Mouse (Mus musculus): ENCODE data around the gene Hmcn2. TPM values are rescaled to one million over a fixed set of nuclear protein-coding genes. Genes with fewer than 3 reads are reported as not detected.

Gene Hmcn2
- polyA plus RNA-seq, 1 experiment, result 0.49 TPM

- H3K27ac ChIP-seq (ENCODE audit: insufficient read depth, low read length), result no peak overlapping the region
- no peaks in the 10 kb centered on the region for H3K4me1 ChIP-seq (ENCODE audit: control insufficient read depth, insufficient read depth, low read length)
- no peak overlapping the region for H3K4me3 ChIP-seq (ENCODE audit: insufficient read depth, low read length)
- TF ChIP-seq CTCF (IDR thresholded peaks at IDR 0.05; ENCODE audit: borderline replicate concordance, insufficient read depth, low read length) (peak; percentile 66; the same call in 1 of the 2 replicates), POLR2A (IDR thresholded peaks at IDR 0.05; ENCODE audit: low read depth, low read length) (no peak)
Observed at GRCm38 (mm10) chr2:31482914-31483575, 168.8 kb downstream of the Hmcn2 start.

GRCm38 (mm10) chr2:31484187-31484586 is 170.0 kb downstream of the Hmcn2 start:
- no peak overlapping the region for H3K4me3 ChIP-seq (ENCODE audit: insufficient read depth, low read length)
- H3K4me1 ChIP-seq (ENCODE audit: control insufficient read depth, insufficient read depth, low read length), result no peaks in the 10 kb centered on the region
- H3K27ac ChIP-seq (ENCODE audit: insufficient read depth, low read length), result no peak overlapping the region
- TF ChIP-seq CTCF (IDR thresholded peaks at IDR 0.05; ENCODE audit: borderline replicate concordance, insufficient read depth, low read length), result peak; percentile 95
- TF ChIP-seq POLR2A (IDR thresholded peaks at IDR 0.05; ENCODE audit: low read depth, low read length), result no peak

- TF ChIP-seq POLR2A (IDR thresholded peaks at IDR 0.05; ENCODE audit: low read depth, low read length) (no peak), CTCF (IDR thresholded peaks at IDR 0.05; ENCODE audit: borderline replicate concordance, insufficient read depth, low read length) (no peak)
- Histone ChIP-seq H3K27ac (ENCODE audit: insufficient read depth, low read length) (no peak overlapping the region), H3K4me1 (ENCODE audit: control insufficient read depth, insufficient read depth, low read length) (no peaks in the 10 kb centered on the region), H3K4me3 (ENCODE audit: insufficient read depth, low read length) (no peak overlapping the region)
Observed at GRCm38 (mm10) chr2:31489166-31489565, 175.0 kb downstream of the Hmcn2 start.

- Histone ChIP-seq H3K4me1 (ENCODE audit: control insufficient read depth, insufficient read depth, low read length) (no peaks in the 10 kb centered on the region), H3K27ac (ENCODE audit: insufficient read depth, low read length) (no peak overlapping the region), H3K4me3 (ENCODE audit: insufficient read depth, low read length) (no peak overlapping the region)
- TF ChIP-seq CTCF (IDR thresholded peaks at IDR 0.05; ENCODE audit: borderline replicate concordance, insufficient read depth, low read length), result no peak
- no peak for TF ChIP-seq POLR2A (IDR thresholded peaks at IDR 0.05; ENCODE audit: low read depth, low read length)
Observed at GRCm38 (mm10) chr2:31490556-31490955, 176.3 kb downstream of the Hmcn2 start.

- TF ChIP-seq CTCF (IDR thresholded peaks at IDR 0.05; ENCODE audit: borderline replicate concordance, insufficient read depth, low read length) (peak; percentile 15; the same call in 1 of the 2 replicates), POLR2A (IDR thresholded peaks at IDR 0.05; ENCODE audit: low read depth, low read length) (no peak)
- no peaks in the 10 kb centered on the region for H3K4me1 ChIP-seq (ENCODE audit: control insufficient read depth, insufficient read depth, low read length)
- H3K27ac ChIP-seq (ENCODE audit: insufficient read depth, low read length), result no peak overlapping the region
- no peak overlapping the region for H3K4me3 ChIP-seq (ENCODE audit: insufficient read depth, low read length)
Observed at GRCm38 (mm10) chr2:31492308-31492707, 178.1 kb downstream of the Hmcn2 start.

- H3K4me1 ChIP-seq (ENCODE audit: control insufficient read depth, insufficient read depth, low read length), result no peaks in the 10 kb centered on the region
- no peak overlapping the region for H3K4me3 ChIP-seq (ENCODE audit: insufficient read depth, low read length)
- no peak for TF ChIP-seq POLR2A (IDR thresholded peaks at IDR 0.05; ENCODE audit: low read depth, low read length)
- no peak for TF ChIP-seq CTCF (IDR thresholded peaks at IDR 0.05; ENCODE audit: borderline replicate concordance, insufficient read depth, low read length)
- no peak overlapping the region for H3K27ac ChIP-seq (ENCODE audit: insufficient read depth, low read length)
Observed at GRCm38 (mm10) chr2:31493243-31493642, 179.0 kb downstream of the Hmcn2 start.

GRCm38 (mm10) chr2:31494315-31494714 is 180.1 kb downstream of the Hmcn2 start:
- TF ChIP-seq POLR2A (IDR thresholded peaks at IDR 0.05; ENCODE audit: low read depth, low read length) (no peak), CTCF (IDR thresholded peaks at IDR 0.05; ENCODE audit: borderline replicate concordance, insufficient read depth, low read length) (no peak)
- no peak overlapping the region for H3K4me3 ChIP-seq (ENCODE audit: insufficient read depth, low read length)
- H3K4me1 ChIP-seq (ENCODE audit: control insufficient read depth, insufficient read depth, low read length), result no peaks in the 10 kb centered on the region
- H3K27ac ChIP-seq (ENCODE audit: insufficient read depth, low read length), result no peak overlapping the region

GRCm38 (mm10) chr2:31495046-31495476 is 180.8 kb downstream of the Hmcn2 start:
- TF ChIP-seq POLR2A (IDR thresholded peaks at IDR 0.05; ENCODE audit: low read depth, low read length) (no peak), CTCF (IDR thresholded peaks at IDR 0.05; ENCODE audit: borderline replicate concordance, insufficient read depth, low read length) (no peak)
- H3K27ac ChIP-seq (ENCODE audit: insufficient read depth, low read length), result no peak overlapping the region
- no peak overlapping the region for H3K4me3 ChIP-seq (ENCODE audit: insufficient read depth, low read length)
- no peaks in the 10 kb centered on the region for H3K4me1 ChIP-seq (ENCODE audit: control insufficient read depth, insufficient read depth, low read length)

GRCm38 (mm10) chr2:31496141-31496540 is 181.9 kb downstream of the Hmcn2 start:
- Histone ChIP-seq H3K27ac (ENCODE audit: insufficient read depth, low read length) (no peak overlapping the region), H3K4me3 (ENCODE audit: insufficient read depth, low read length) (no peak overlapping the region), H3K4me1 (ENCODE audit: control insufficient read depth, insufficient read depth, low read length) (no peaks in the 10 kb centered on the region)
- TF ChIP-seq CTCF (IDR thresholded peaks at IDR 0.05; ENCODE audit: borderline replicate concordance, insufficient read depth, low read length) (no peak), POLR2A (IDR thresholded peaks at IDR 0.05; ENCODE audit: low read depth, low read length) (no peak)

- no peak overlapping the region for H3K27ac ChIP-seq (ENCODE audit: insufficient read depth, low read length)
- H3K4me1 ChIP-seq (ENCODE audit: control insufficient read depth, insufficient read depth, low read length), result no peaks in the 10 kb centered on the region
- H3K4me3 ChIP-seq (ENCODE audit: insufficient read depth, low read length), result no peak overlapping the region
- TF ChIP-seq POLR2A (IDR thresholded peaks at IDR 0.05; ENCODE audit: low read depth, low read length) (no peak), CTCF (IDR thresholded peaks at IDR 0.05; ENCODE audit: borderline replicate concordance, insufficient read depth, low read length) (no peak)
Observed at GRCm38 (mm10) chr2:31497113-31497512, 182.9 kb downstream of the Hmcn2 start.

Measured in embryonic fibroblast, embryonic 13.5 days (primary cell).